In genomic region chr5:23850345-23851159, GRCm38 (mm10) we compare ENCODE assay signal across 8 mouse cellular contexts. TPM values are rescaled to one million over a fixed set of nuclear protein-coding genes. Genes with fewer than 3 reads are reported as not detected.
DNase-seq lines count a peak whose midpoint lies in the region; ATAC-seq and TF ChIP-seq lines count a peak whose summit lies in the region.

No protein-coding gene starts in this region.

- peak; percentile 82; the same call in 1 of the 2 replicates for TF ChIP-seq CTCF in thymus, adult 2 months (IDR thresholded peaks at IDR 0.05; ENCODE audit: borderline replicate concordance, control insufficient read depth, extremely low read depth, insufficient read depth, low read length, poor library complexity)

- peak overlapping the region; percentile 76 for H3K4me2 ChIP-seq in lung, embryonic 16.5 days (ENCODE audit: low read depth, low read length)

- peak overlapping the region; percentile 79 for H3K4me3 ChIP-seq in hindbrain, embryonic 10.5 days
- peak overlapping the region; percentile 67 for H3K4me3 ChIP-seq in lung, embryonic 16.5 days (ENCODE audit: low read length)
- H3K4me3 ChIP-seq in thymus, adult 2 months (ENCODE audit: control insufficient read depth, insufficient read depth, low read length), result peak overlapping the region; percentile 84

- peak overlapping the region; percentile 74 for H3K9ac ChIP-seq in lung, embryonic 16.5 days (ENCODE audit: low read length)

- peak; percentile 78 for DNase-seq in MEL-GATA-1-ER (ENCODE audit: extremely low read depth, low read depth)
- DNase-seq in cerebellum, adult 9-10 months, result peak; percentile 90
- peak; percentile 94 for DNase-seq in hindbrain, embryonic 10.5 days (ENCODE audit: low spot score)
- peak; percentile 81 for DNase-seq in layer of hippocampus, adult 9-11 months
- DNase-seq in ovary, adult 18-20 months (ENCODE audit: low spot score), result peak; percentile 80
- peak; percentile 93 for DNase-seq in thymus, adult 2 months

- H3K27ac ChIP-seq in hindbrain, embryonic 10.5 days, result peak overlapping the region; percentile 94
- H3K27ac ChIP-seq in lung, embryonic 16.5 days (ENCODE audit: low read length), result peak overlapping the region; percentile 50; the same call in 1 of the 2 replicates
- H3K27ac ChIP-seq in thymus, adult 2 months (ENCODE audit: control insufficient read depth, insufficient read depth, low read length), result no peak overlapping the region

- peaks cover 9% of the 10 kb centered on the region for H3K4me1 ChIP-seq in hindbrain, embryonic 10.5 days (replicated peaks)
- peaks cover 5% of the 10 kb centered on the region for H3K4me1 ChIP-seq in lung, embryonic 16.5 days (replicated peaks; ENCODE audit: control insufficient read depth, insufficient read depth, low read length)
- no peaks in the 10 kb centered on the region for H3K4me1 ChIP-seq in thymus, adult 2 months (replicated peaks; ENCODE audit: control insufficient read depth, insufficient read depth, low read length)

- WGBS in hindbrain, embryonic 10.5 days, result under 1% methylated on average over 61 of the region's 61 CpGs
- WGBS in lung, embryonic 16.5 days, result under 1% methylated on average over 56 of the region's 61 CpGs
- WGBS in thymus, adult 2 months, result under 1% methylated on average over 61 of the region's 61 CpGs

- ATAC-seq in frontal cortex, adult (ENCODE audit: low TSS enrichment), result peak; percentile 94
- ATAC-seq in lung, embryonic 16.5 days (ENCODE audit: low read depth), result peak; percentile 99

- peaks cover 41% of the 10 kb centered on the region for H3K36me3 ChIP-seq in hindbrain, embryonic 10.5 days
- peaks cover 27% of the 10 kb centered on the region for H3K36me3 ChIP-seq in lung, embryonic 16.5 days (ENCODE audit: control insufficient read depth, insufficient read depth, low read length)
- peaks cover 17% of the 10 kb centered on the region for H3K36me3 ChIP-seq in thymus, adult 2 months (ENCODE audit: control insufficient read depth, insufficient read depth, low read length)

- peak; percentile 76 for TF ChIP-seq POLR2A in thymus, adult 2 months (IDR thresholded peaks at IDR 0.05; ENCODE audit: control insufficient read depth, extremely low read depth, insufficient read depth, low read length, poor library complexity)

- no peaks in the 10 kb centered on the region for H3K9me3 ChIP-seq in hindbrain, embryonic 10.5 days
- H3K9me3 ChIP-seq in lung, embryonic 16.5 days (ENCODE audit: control insufficient read depth, low read length), result no peaks in the 10 kb centered on the region

- no peaks in the 10 kb centered on the region for H3K27me3 ChIP-seq in hindbrain, embryonic 10.5 days (ENCODE audit: insufficient read depth, poor library complexity, severe bottlenecking)
- H3K27me3 ChIP-seq in lung, embryonic 16.5 days (ENCODE audit: control insufficient read depth, insufficient read depth, low read depth, low read length), result no peaks in the 10 kb centered on the region
- no peaks in the 10 kb centered on the region for H3K27me3 ChIP-seq in thymus, adult 2 months (ENCODE audit: control insufficient read depth, insufficient read depth, low read length)

RNA-seq across cellular contexts. Expression of gene Tomm7, which starts 6.6 kb away (rescaled TPM):
- 131 and 132 TPM in 2 replicates for polyA plus RNA-seq in hindbrain, embryonic 10.5 days (2016; fragmentation: Nextera tagmentation; extraction: Ambion mirVana)
- polyA plus RNA-seq in lung, embryonic 16.5 days (2015; fragmentation: Nextera tagmentation; extraction: Ambion mirVana), result 113 TPM in 2 replicates
- 35.5 and 43.3 TPM in 2 replicates for polyA plus RNA-seq in thymus, adult 2 months (2012; rRNA removed)
